Mouse (Mus musculus) cerebellum, adult 9-10 months (tissue): ENCODE measurements around the gene Mfap1a.
"Not testable (repeated sequence)": the region's sequence is repeated elsewhere in the genome, so short reads cannot be mapped to it uniquely, and the experiment has no call there.

Experiments used
- DNase-seq: peaks from one replicate; pipeline ENCODE4 v3.0.0; 2022

Mfap1a gene

GRCm38 (mm10) chr2:121474180-121474535, 32.3 kb downstream of the Mfap1a start:
- DNase-seq: no peak

- peak; percentile 86 for DNase-seq
These were observed 32.9 kb downstream of the Mfap1a start, which contains the start of gene Mfap1b for GRCm38 (mm10) chr2:121473301-121474179. Gene Mfap1b, minus strand, starts transcription at chr2:121474067.

- not testable (repeated sequence) for DNase-seq
These were observed 33.7 kb downstream of the Mfap1a start for GRCm38 (mm10) chr2:121472783-121473182.

- not testable (repeated sequence) for DNase-seq
These were observed 37.5 kb downstream of the Mfap1a start for GRCm38 (mm10) chr2:121468982-121469381.

- no peak for DNase-seq
These were observed 46.4 kb downstream of the Mfap1a start for GRCm38 (mm10) chr2:121460071-121460470.

- DNase-seq: peak; percentile 76
These were observed 49.5 kb downstream of the Mfap1a start, which contains the start of gene Serinc4 for GRCm38 (mm10) chr2:121456692-121457642. Gene Serinc4, minus strand, starts transcription at chr2:121456781.

GRCm38 (mm10) chr2:121455534-121455933, 50.9 kb downstream of the Mfap1a start:
- DNase-seq: no peak

GRCm38 (mm10) chr2:121453917-121454316, 52.5 kb downstream of the Mfap1a start:
- DNase-seq: no peak

GRCm38 (mm10) chr2:121452990-121453389, 53.5 kb downstream of the Mfap1a start, which contains the start of gene Hypk:
Gene Hypk, plus strand, starts transcription at chr2:121453290.
- DNase-seq: no peak

- DNase-seq: no peak
These were observed 54.1 kb downstream of the Mfap1a start for GRCm38 (mm10) chr2:121452361-121452760.

GRCm38 (mm10) chr2:121450093-121450492, 56.4 kb downstream of the Mfap1a start:
- peak; percentile 43 for DNase-seq

GRCm38 (mm10) chr2:121449545-121450011, 56.9 kb downstream of the Mfap1a start:
- peak; percentile 46 for DNase-seq

- peak; percentile 99 for DNase-seq
These were observed 57.5 kb downstream of the Mfap1a start, which contains the start of gene Serf2 for GRCm38 (mm10) chr2:121448739-121449535. Gene Serf2, plus strand, starts transcription at chr2:121449195.

- no peak for DNase-seq
These were observed 58.3 kb downstream of the Mfap1a start for GRCm38 (mm10) chr2:121448136-121448535.

- no peak for DNase-seq
These were observed 59.5 kb downstream of the Mfap1a start for GRCm38 (mm10) chr2:121447006-121447405.

- no peak for DNase-seq
These were observed 60.0 kb downstream of the Mfap1a start for GRCm38 (mm10) chr2:121446506-121446905.

GRCm38 (mm10) chr2:121445117-121445516, 61.3 kb downstream of the Mfap1a start:
- no peak for DNase-seq

- DNase-seq: no peak
These were observed 62.3 kb downstream of the Mfap1a start, which contains the start of gene Ell3 for GRCm38 (mm10) chr2:121444178-121444577. Gene Ell3, minus strand, starts transcription at chr2:121444278.

- peak; percentile 25 for DNase-seq
These were observed 63.5 kb downstream of the Mfap1a start for GRCm38 (mm10) chr2:121443068-121443349.

GRCm38 (mm10) chr2:121442259-121443067, 64.0 kb downstream of the Mfap1a start:
- DNase-seq: peak; percentile 56
